Mouse (Mus musculus): ENCODE data around the gene Ulk4. TPM values are rescaled to one million over a fixed set of nuclear protein-coding genes. Genes with fewer than 3 reads are reported as not detected.

Gene Ulk4
- polyA plus RNA-seq, 1 experiment: 14.9 TPM

DNA sequence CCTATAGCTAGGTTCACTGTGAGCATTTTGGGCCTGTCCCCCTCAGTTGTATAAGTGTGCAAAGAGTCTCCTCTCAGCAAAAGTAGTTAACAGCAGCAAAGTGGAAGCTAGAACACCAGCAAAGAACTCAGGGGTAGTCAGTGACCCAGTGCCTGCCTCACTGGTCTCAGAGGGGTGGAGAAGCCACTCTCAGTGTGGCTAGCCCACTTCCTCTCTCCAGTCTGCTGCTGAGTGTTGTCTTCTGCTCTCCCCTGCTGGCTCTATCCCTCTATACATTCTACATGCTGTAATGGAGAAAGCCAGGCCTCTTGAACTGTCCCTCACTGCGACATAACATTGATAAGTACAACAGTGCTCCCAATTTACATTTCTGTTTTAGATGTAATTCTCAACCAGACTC, 5.8 kb downstream of the Ulk4 start:
- Histone ChIP-seq H3K4me1 (ENCODE audit: control insufficient read depth, insufficient read depth, low read length) (no peaks in the 10 kb centered on the region), H3K4me3 (replicated peaks; ENCODE audit: extremely low read depth, low read depth, low read length) (no peak overlapping the region)
- 68% methylated on average over 1 of the region's 1 CpGs for WGBS
- DNase-seq: no peak
- TF ChIP-seq POLR2A (IDR thresholded peaks at IDR 0.05; ENCODE audit: borderline replicate concordance, extremely low read depth, low read depth, low read length) (no peak), CTCF (IDR thresholded peaks at IDR 0.05; ENCODE audit: insufficient read depth, low read length) (no peak)

DNA sequence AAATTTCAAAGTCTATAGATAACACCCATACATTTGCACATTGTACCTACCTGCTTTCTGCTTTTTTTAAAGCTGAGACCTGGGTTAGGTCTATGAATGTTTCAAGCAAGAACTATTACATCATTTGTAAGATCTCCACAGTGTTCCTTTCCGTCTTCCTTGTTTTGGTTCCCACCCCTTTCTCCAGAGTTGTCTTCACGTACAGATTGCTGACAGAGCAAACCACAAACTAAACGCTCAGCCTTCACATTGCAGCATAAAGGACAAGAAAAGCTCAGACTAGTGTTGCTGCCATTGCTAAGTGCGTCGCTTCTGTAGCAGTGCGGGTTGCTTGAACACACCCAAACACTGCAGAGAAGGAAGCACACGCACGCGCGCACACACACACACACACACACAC, 11.7 kb downstream of the Ulk4 start:
- Histone ChIP-seq H3K4me3 (replicated peaks; ENCODE audit: extremely low read depth, low read depth, low read length) (no peak overlapping the region), H3K4me1 (ENCODE audit: control insufficient read depth, insufficient read depth, low read length) (no peaks in the 10 kb centered on the region)
- TF ChIP-seq POLR2A (IDR thresholded peaks at IDR 0.05; ENCODE audit: borderline replicate concordance, extremely low read depth, low read depth, low read length): no peak
- no peak for TF ChIP-seq CTCF (IDR thresholded peaks at IDR 0.05; ENCODE audit: insufficient read depth, low read length)
- WGBS: 56% methylated on average over 10 of the region's 10 CpGs
- DNase-seq: no peak

GRCm38 (mm10) chr9:121257106-121257505, 19.9 kb downstream of the Ulk4 start:
- H3K4me1 ChIP-seq (ENCODE audit: control insufficient read depth, insufficient read depth, low read length): no peaks in the 10 kb centered on the region
- 82% methylated on average over 9 of the region's 9 CpGs for whole genome bisulfite sequencing
- TF ChIP-seq CTCF (IDR thresholded peaks at IDR 0.05; ENCODE audit: insufficient read depth, low read length) (no peak), POLR2A (IDR thresholded peaks at IDR 0.05; ENCODE audit: borderline replicate concordance, extremely low read depth, low read depth, low read length) (no peak)
- no peak for DNase-seq
- no peak overlapping the region for H3K4me3 ChIP-seq (replicated peaks; ENCODE audit: extremely low read depth, low read depth, low read length)

GRCm38 (mm10) chr9:121254761-121255160, 22.2 kb downstream of the Ulk4 start:
- 92% methylated on average over 13 of the region's 13 CpGs for WGBS
- no peak for DNase-seq
- TF ChIP-seq POLR2A (IDR thresholded peaks at IDR 0.05; ENCODE audit: borderline replicate concordance, extremely low read depth, low read depth, low read length) (no peak), CTCF (IDR thresholded peaks at IDR 0.05; ENCODE audit: insufficient read depth, low read length) (no peak)

GRCm38 (mm10) chr9:121253983-121254382, 23.0 kb downstream of the Ulk4 start:
- Histone ChIP-seq H3K4me3 (replicated peaks; ENCODE audit: extremely low read depth, low read depth, low read length) (no peak overlapping the region), H3K4me1 (ENCODE audit: control insufficient read depth, insufficient read depth, low read length) (no peaks in the 10 kb centered on the region)
- 69% methylated on average over 2 of the region's 2 CpGs for WGBS
- no peak for DNase-seq
- TF ChIP-seq CTCF (IDR thresholded peaks at IDR 0.05; ENCODE audit: insufficient read depth, low read length) (no peak), POLR2A (IDR thresholded peaks at IDR 0.05; ENCODE audit: borderline replicate concordance, extremely low read depth, low read depth, low read length) (no peak)

More at GRCm38 (mm10) chr9:121254761-121255160, 22.2 kb downstream of the Ulk4 start:
- no peaks in the 10 kb centered on the region for H3K4me1 ChIP-seq (ENCODE audit: control insufficient read depth, insufficient read depth, low read length)
- H3K4me3 ChIP-seq (replicated peaks; ENCODE audit: extremely low read depth, low read depth, low read length): no peak overlapping the region

DNA sequence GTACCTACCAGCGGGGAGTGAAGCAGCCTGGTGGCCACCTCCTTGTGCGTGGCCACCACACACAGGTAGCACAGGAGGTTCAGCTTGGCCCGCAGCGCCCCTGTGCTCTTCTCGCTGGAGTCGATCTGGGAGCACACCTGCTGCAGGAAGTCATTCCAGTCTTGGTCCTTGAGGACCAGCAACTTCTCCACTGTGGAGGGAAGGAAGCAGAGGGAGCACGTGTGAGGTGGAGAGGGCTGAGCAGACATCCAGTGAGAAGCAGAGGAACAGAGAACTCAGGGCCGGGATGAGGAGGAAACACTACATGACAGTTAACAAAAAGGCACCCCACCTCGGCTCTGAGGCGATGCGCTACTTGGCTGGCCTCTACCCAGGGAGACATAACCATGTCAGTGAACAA, 26.1 kb downstream of the Ulk4 start:
- no peak for DNase-seq
- Histone ChIP-seq H3K4me1 (ENCODE audit: control insufficient read depth, insufficient read depth, low read length) (no peaks in the 10 kb centered on the region), H3K4me3 (replicated peaks; ENCODE audit: extremely low read depth, low read depth, low read length) (no peak overlapping the region)
- no peak for TF ChIP-seq CTCF (IDR thresholded peaks at IDR 0.05; ENCODE audit: insufficient read depth, low read length)
- TF ChIP-seq POLR2A (IDR thresholded peaks at IDR 0.05; ENCODE audit: borderline replicate concordance, extremely low read depth, low read depth, low read length): no peak
- 88% methylated on average over 11 of the region's 11 CpGs for WGBS

DNA sequence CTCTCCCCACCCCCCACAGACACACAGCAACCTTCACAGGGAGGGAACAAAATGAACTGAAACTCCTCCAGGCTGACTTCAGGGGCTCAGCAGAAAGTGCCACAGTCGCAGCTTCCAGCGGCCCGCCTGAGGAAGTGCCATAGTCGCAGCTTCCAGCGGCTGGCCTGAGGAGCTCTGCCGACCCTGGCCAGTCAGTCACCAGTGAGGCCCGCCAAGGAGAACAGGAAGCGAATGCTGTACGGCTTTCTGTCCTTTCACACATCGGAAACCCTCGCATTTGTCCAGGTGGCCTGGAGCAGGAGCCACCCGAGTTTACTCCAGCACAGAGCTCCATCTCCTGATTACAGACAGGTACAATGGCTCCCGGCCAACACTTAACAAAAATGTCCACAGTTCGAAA, 27.2 kb downstream of the Ulk4 start:
- H3K4me1 ChIP-seq (ENCODE audit: control insufficient read depth, insufficient read depth, low read length): no peaks in the 10 kb centered on the region
- H3K4me3 ChIP-seq (replicated peaks; ENCODE audit: extremely low read depth, low read depth, low read length): no peak overlapping the region
- TF ChIP-seq POLR2A (IDR thresholded peaks at IDR 0.05; ENCODE audit: borderline replicate concordance, extremely low read depth, low read depth, low read length): no peak
- no peak for TF ChIP-seq CTCF (IDR thresholded peaks at IDR 0.05; ENCODE audit: insufficient read depth, low read length)
- WGBS: 39% methylated on average over 14 of the region's 14 CpGs
- DNase-seq: no peak

DNA sequence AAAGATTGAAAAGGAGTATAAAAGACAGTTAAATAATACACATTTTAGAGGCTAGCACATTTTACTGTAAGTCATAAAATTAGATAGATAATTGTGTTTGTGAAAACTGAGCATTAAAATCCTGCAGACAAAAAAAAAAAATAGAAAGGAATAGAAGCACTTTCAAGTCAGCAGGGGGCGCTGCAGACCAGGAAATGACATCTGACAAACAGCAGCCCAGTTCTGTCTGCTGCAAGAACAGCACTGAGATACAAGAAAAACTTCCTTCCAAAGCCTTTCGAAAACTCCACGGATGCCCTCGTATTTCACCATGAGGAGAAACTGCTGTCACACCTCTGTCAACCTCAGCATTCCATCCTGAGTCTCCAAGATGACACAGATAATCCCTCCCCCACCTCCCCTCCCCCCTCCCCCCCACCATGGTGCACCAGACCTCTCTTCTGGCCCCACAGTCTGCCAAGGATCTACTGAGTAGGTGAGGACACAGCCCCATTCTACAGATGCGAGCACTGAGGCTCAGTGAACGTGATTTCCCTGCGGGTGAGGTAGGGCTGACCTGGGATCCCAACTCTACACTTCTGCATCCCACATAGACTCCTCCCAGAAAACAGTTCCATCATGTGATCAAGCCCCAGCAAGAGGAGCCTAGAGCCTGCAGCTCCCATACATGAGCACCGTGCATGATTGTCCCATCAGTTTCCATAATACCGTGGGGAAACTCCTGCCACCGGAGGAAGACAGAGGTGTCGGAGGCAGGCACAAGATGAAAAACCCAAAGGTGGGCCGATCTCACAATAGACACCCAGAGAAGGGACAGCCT, 28.8 kb downstream of the Ulk4 start:
- TF ChIP-seq POLR2A (IDR thresholded peaks at IDR 0.05; ENCODE audit: borderline replicate concordance, extremely low read depth, low read depth, low read length): no peak
- peak; percentile 81 for TF ChIP-seq CTCF (IDR thresholded peaks at IDR 0.05; ENCODE audit: insufficient read depth, low read length)
- Histone ChIP-seq H3K4me3 (replicated peaks; ENCODE audit: extremely low read depth, low read depth, low read length) (no peak overlapping the region), H3K4me1 (ENCODE audit: control insufficient read depth, insufficient read depth, low read length) (no peaks in the 10 kb centered on the region)
- peak; percentile 77 for DNase-seq
- 56% methylated on average over 12 of the region's 12 CpGs for whole genome bisulfite sequencing

DNA sequence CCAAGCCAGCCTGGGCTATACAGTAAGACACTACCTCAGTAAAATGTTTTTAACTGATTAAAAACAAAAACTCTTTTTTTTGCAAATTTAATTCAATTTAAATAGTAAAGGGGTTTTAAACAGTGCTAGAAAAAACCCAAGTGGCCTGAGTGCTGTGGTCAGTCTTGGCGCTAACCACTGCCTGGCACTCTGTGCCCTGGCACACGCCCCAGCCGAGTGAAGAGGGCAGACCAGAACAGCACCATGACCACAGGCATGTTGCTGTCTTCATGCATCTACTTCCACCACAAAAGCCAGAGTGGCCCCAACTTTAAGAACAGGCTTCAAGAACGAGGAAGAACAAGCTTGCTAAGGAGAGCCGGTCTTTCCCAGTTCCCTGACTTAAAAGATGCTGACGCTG, 29.9 kb downstream of the Ulk4 start:
- Histone ChIP-seq H3K4me3 (replicated peaks; ENCODE audit: extremely low read depth, low read depth, low read length) (no peak overlapping the region), H3K4me1 (ENCODE audit: control insufficient read depth, insufficient read depth, low read length) (no peaks in the 10 kb centered on the region)
- WGBS: 77% methylated on average over 6 of the region's 6 CpGs
- no peak for TF ChIP-seq POLR2A (IDR thresholded peaks at IDR 0.05; ENCODE audit: borderline replicate concordance, extremely low read depth, low read depth, low read length)
- TF ChIP-seq CTCF (IDR thresholded peaks at IDR 0.05; ENCODE audit: insufficient read depth, low read length): no peak
- no peak for DNase-seq

DNA sequence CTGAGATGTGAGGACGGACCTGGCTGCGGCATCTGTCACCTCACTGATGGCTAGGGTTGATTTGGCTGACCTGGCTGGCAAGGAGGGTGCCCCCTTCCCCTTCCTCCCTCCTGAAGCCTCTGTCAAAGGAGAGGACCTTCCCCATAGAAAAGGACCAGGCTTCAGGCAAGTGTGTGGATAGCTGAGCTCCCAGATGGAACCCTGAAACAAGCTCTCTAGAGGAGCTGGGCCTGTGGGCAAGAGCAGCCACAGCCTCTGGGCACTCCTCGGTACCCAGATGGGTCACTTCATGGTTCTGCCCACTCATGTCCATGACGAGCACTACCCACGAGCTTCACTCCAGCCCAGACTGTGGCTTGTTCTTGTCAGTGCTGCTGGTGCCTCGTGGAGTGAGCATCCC, 34.7 kb downstream of the Ulk4 start:
- Histone ChIP-seq H3K4me1 (ENCODE audit: control insufficient read depth, insufficient read depth, low read length) (no peaks in the 10 kb centered on the region), H3K4me3 (replicated peaks; ENCODE audit: extremely low read depth, low read depth, low read length) (no peak overlapping the region)
- 89% methylated on average over 6 of the region's 6 CpGs for whole genome bisulfite sequencing
- TF ChIP-seq CTCF (IDR thresholded peaks at IDR 0.05; ENCODE audit: insufficient read depth, low read length): no peak
- no peak for TF ChIP-seq POLR2A (IDR thresholded peaks at IDR 0.05; ENCODE audit: borderline replicate concordance, extremely low read depth, low read depth, low read length)
- DNase-seq: no peak

Data from lung, adult 2 months (tissue).